Mouse (Mus musculus): ENCODE data around the gene Fcgbp.
"Not testable (repeated sequence)": the region's sequence is repeated elsewhere in the genome, so short reads cannot be mapped to it uniquely, and the experiment has no call there.

The Fcgbp gene

GRCm38 (mm10) chr7:28149841-28150240 lies 78.8 kb downstream of the Fcgbp start:
- no peak for DNase-seq (ENCODE audit: low read depth, low spot score)

- peak; percentile 32 for DNase-seq (ENCODE audit: low read depth, low spot score)
These were observed 80.7 kb downstream of the Fcgbp start for GRCm38 (mm10) chr7:28151584-28152221.

- DNase-seq (ENCODE audit: low read depth, low spot score): not testable (repeated sequence)
These were observed 82.6 kb downstream of the Fcgbp start for GRCm38 (mm10) chr7:28153595-28153994.

GRCm38 (mm10) chr7:28159292-28159691 lies 88.3 kb downstream of the Fcgbp start:
- no peak for DNase-seq (ENCODE audit: low read depth, low spot score)

GRCm38 (mm10) chr7:28159893-28160292 lies 88.9 kb downstream of the Fcgbp start:
- DNase-seq (ENCODE audit: low read depth, low spot score): no peak

- DNase-seq (ENCODE audit: low read depth, low spot score): no peak
These were observed 90.2 kb downstream of the Fcgbp start for GRCm38 (mm10) chr7:28161163-28161749.

- DNase-seq (ENCODE audit: low read depth, low spot score): no peak
These were observed 94.4 kb downstream of the Fcgbp start for GRCm38 (mm10) chr7:28165406-28165805.

GRCm38 (mm10) chr7:28168320-28169115 lies 97.5 kb downstream of the Fcgbp start:
- DNase-seq (ENCODE audit: low read depth, low spot score): peak; percentile 75

- DNase-seq (ENCODE audit: low read depth, low spot score): peak; percentile 97
These were observed 98.7 kb downstream of the Fcgbp start, which contains the start of gene Fbl for GRCm38 (mm10) chr7:28169489-28170422. Gene Fbl, plus strand, starts transcription at chr7:28169710.

All from brain, adult 2 months (tissue).